Mouse (Mus musculus) testis, postnatal 10 days (tissue): ENCODE data around the gene Hmgb3.
A peak's percentile ranks its signal among the peaks of the same experiment; 100 is the strongest.
"Not testable (repeated sequence)": the region's sequence is repeated elsewhere in the genome, so short reads cannot be mapped to it uniquely, and the experiment has no call there.

Experiments
- DNase-seq: peaks from one replicate; pipeline ENCODE4 v3.0.0; 2021; ENCODE audit warnings: low spot score

Gene Hmgb3

GRCm38 (mm10) chrX:71555415-71556114, at the start of gene Hmgb3:
TSS of gene Hmgb3 (plus strand) at chrX:71555918.
- peak; percentile 78 for DNase-seq

GRCm38 (mm10) chrX:71506591-71506990, 49.1 kb upstream of the Hmgb3 start:
- not testable (repeated sequence) for DNase-seq

- no peak for DNase-seq
These were observed 36.5 kb upstream of the Hmgb3 start for GRCm38 (mm10) chrX:71519252-71519651.

- DNase-seq = no peak
These were observed 32.8 kb upstream of the Hmgb3 start for GRCm38 (mm10) chrX:71522889-71523288.

- no peak for DNase-seq
These were observed 31.4 kb upstream of the Hmgb3 start for GRCm38 (mm10) chrX:71524310-71524709.

- no peak for DNase-seq
These were observed 30.0 kb upstream of the Hmgb3 start for GRCm38 (mm10) chrX:71525593-71526299.

GRCm38 (mm10) chrX:71527461-71527860, 28.3 kb upstream of the Hmgb3 start:
- no peak for DNase-seq

GRCm38 (mm10) chrX:71528150-71528549, 27.6 kb upstream of the Hmgb3 start:
- no peak for DNase-seq

GRCm38 (mm10) chrX:71528646-71529045, 27.1 kb upstream of the Hmgb3 start:
- DNase-seq = no peak

- DNase-seq = no peak
These were observed 23.1 kb upstream of the Hmgb3 start for GRCm38 (mm10) chrX:71532635-71533034.

- DNase-seq = no peak
These were observed 21.6 kb upstream of the Hmgb3 start for GRCm38 (mm10) chrX:71534102-71534501.

- DNase-seq = no peak
These were observed 17.9 kb upstream of the Hmgb3 start for GRCm38 (mm10) chrX:71537791-71538190.

GRCm38 (mm10) chrX:71540821-71541510, 14.8 kb upstream of the Hmgb3 start:
- peak; percentile 41 for DNase-seq

GRCm38 (mm10) chrX:71544731-71545130, 11.0 kb upstream of the Hmgb3 start:
- DNase-seq = no peak

- DNase-seq = no peak
These were observed 10.6 kb upstream of the Hmgb3 start for GRCm38 (mm10) chrX:71545163-71545562.

- DNase-seq = peak; percentile 51
These were observed 610 bp downstream of the Hmgb3 start for GRCm38 (mm10) chrX:71556115-71556941.

GRCm38 (mm10) chrX:71556965-71557491, 1.3 kb downstream of the Hmgb3 start:
- peak; percentile 40 for DNase-seq

GRCm38 (mm10) chrX:71559336-71559735, 3.6 kb downstream of the Hmgb3 start:
- no peak for DNase-seq

GRCm38 (mm10) chrX:71560796-71561195, 5.1 kb downstream of the Hmgb3 start:
- no peak for DNase-seq

GRCm38 (mm10) chrX:71573132-71573900, 17.6 kb downstream of the Hmgb3 start:
- DNase-seq = no peak

- no peak for DNase-seq
These were observed 19.8 kb downstream of the Hmgb3 start for GRCm38 (mm10) chrX:71575550-71575949.
